Mouse (Mus musculus) hindbrain, embryonic 14.5 days (tissue): ENCODE measurements at regions not wholly inside any gene's neighbourhood (a gene's known extent, or its start where the extent isn't known, plus 50 kb on each side); places are given as distances from the start of the nearest gene placed in this dataset.
A peak's percentile ranks its signal among the peaks of the same experiment; 100 is the strongest.

Source experiments
- ATAC-seq: fragments of 200-750 bp; cut with Nextera tagmentation; 2 replicates; pipeline ENCODE4 v1.8.0; 2017; ENCODE audit warnings: moderate number of reproducible peaks, mild to moderate bottlenecking, moderate TSS enrichment, moderate library complexity; ENCODE audit not compliant: low FRiP score
- DNase-seq: peaks from one replicate; pipeline ENCODE4 v3.0.0-alpha.2; 2015; ENCODE audit warnings: low spot score
- H3K27ac ChIP-seq: fragments of 300-500 bp; sonication (generic); 2 replicates; pipeline ENCODE4 v1.5.1; 2014; ENCODE audit warnings: mild to moderate bottlenecking, moderate library complexity
- H3K27me3 ChIP-seq: fragments of 300-500 bp; sonication (generic); 2 replicates; pipeline ENCODE4 v1.6.1; 2014; ENCODE audit warnings: mild to moderate bottlenecking, low read length, mixed read lengths; ENCODE audit not compliant: control insufficient read depth, insufficient read depth
- H3K36me3 ChIP-seq: fragments of 300-500 bp; sonication (generic); replicated peaks from 2 replicates; pipeline ENCODE4 v1.6.1; 2014; ENCODE audit not compliant: control insufficient read depth, insufficient read depth
- H3K4me1 ChIP-seq: fragments of 300-500 bp; sonication (generic); replicated peaks from 2 replicates; pipeline ENCODE4 v1.6.1; 2014; ENCODE audit warnings: antibody characterized with exemption, low read length, mixed read lengths; ENCODE audit not compliant: control insufficient read depth, insufficient read depth
- H3K4me2 ChIP-seq: fragments of 300-500 bp; sonication (generic); replicated peaks from 2 replicates; pipeline ENCODE4 v1.6.1; 2014; ENCODE audit warnings: mild to moderate bottlenecking, moderate library complexity
- H3K4me3 ChIP-seq: fragments of 300-500 bp; sonication (generic); replicated peaks from 2 replicates; pipeline ENCODE4 v1.5.1; 2014; ENCODE audit warnings: mild to moderate bottlenecking, low read length
- H3K9ac ChIP-seq: fragments of 300-500 bp; sonication (generic); 2 replicates; pipeline ENCODE4 v1.6.1; 2014
- H3K9me3 ChIP-seq: fragments of 300-500 bp; sonication (generic); 2 replicates; pipeline ENCODE4 v1.6.1; 2016; ENCODE audit warnings: low read length; ENCODE audit not compliant: control insufficient read depth
- WGBS: fragments of 180-500 bp; shearing (Covaris S2); extraction: QIAGEN DNeasy Blood & Tissue Kit; methylation state at CpG from one replicate; pipeline ENCODE4 v1.1.7; 2014; 5-methylcytosine and 5-hydroxymethylcytosine counted together

DNA sequence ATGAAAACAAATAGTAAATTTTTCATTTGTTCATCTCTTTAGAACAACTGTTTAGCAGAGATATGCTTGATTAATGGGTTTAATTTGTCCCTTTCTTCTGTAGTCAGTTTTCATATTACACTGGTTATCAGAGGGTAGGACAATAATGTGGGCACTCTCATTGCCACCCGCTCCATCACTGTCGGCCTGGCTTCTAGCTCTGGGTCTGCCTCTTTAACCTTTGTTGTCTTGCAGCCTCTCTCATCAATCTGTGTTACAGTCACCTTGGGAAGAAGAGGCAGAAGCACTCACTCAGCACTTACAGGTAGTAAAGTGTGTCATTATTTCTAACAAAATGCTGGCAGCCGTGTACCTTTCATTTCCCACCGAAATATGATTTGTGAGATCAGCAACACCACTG is 690.5 kb downstream of the Gbe1 start:
- no peak overlapping the region for H3K4me3 ChIP-seq
- no peaks in the 10 kb centered on the region for H3K4me1 ChIP-seq
- no peak overlapping the region for H3K9ac ChIP-seq
- no peaks in the 10 kb centered on the region for H3K27me3 ChIP-seq
- no peaks in the 10 kb centered on the region for H3K36me3 ChIP-seq
- WGBS: 80% methylated on average over 4 of the region's 4 CpGs
- DNase-seq (peak; percentile 32), ATAC-seq (no peak)
- H3K27ac ChIP-seq: no peak overlapping the region
- H3K4me2 ChIP-seq: no peak overlapping the region
- no peaks in the 10 kb centered on the region for H3K9me3 ChIP-seq

GRCm38 (mm10) chr16:71043381-71043780 is 729.6 kb downstream of the Gbe1 start:
- DNase-seq (no peak), ATAC-seq (no peak)
- no peak overlapping the region for H3K4me2 ChIP-seq
- no peak overlapping the region for H3K4me3 ChIP-seq
- H3K27ac ChIP-seq: no peak overlapping the region
- no peaks in the 10 kb centered on the region for H3K36me3 ChIP-seq
- WGBS: 59% methylated on average over 2 of the region's 2 CpGs
- H3K9ac ChIP-seq: no peak overlapping the region
- no peaks in the 10 kb centered on the region for H3K9me3 ChIP-seq
- H3K27me3 ChIP-seq: no peaks in the 10 kb centered on the region
- no peaks in the 10 kb centered on the region for H3K4me1 ChIP-seq

- Histone ChIP-seq H3K4me1 (no peaks in the 10 kb centered on the region), H3K9me3 (no peaks in the 10 kb centered on the region), H3K27me3 (no peaks in the 10 kb centered on the region), H3K4me2 (no peak overlapping the region), H3K4me3 (no peak overlapping the region), H3K27ac (no peak overlapping the region), H3K36me3 (no peaks in the 10 kb centered on the region), H3K9ac (no peak overlapping the region)
- no peak for DNase-seq
- WGBS: 73% methylated on average over 2 of the region's 2 CpGs
- no peak for ATAC-seq
Measured at GRCm38 (mm10) chr16:71054258-71054657, 740.5 kb downstream of the Gbe1 start.

GRCm38 (mm10) chr16:71062754-71063153 is 749.0 kb downstream of the Gbe1 start:
- no peaks in the 10 kb centered on the region for H3K36me3 ChIP-seq
- H3K4me2 ChIP-seq: no peak overlapping the region
- H3K4me3 ChIP-seq: no peak overlapping the region
- H3K9me3 ChIP-seq: no peaks in the 10 kb centered on the region
- no peaks in the 10 kb centered on the region for H3K4me1 ChIP-seq
- WGBS: 60% methylated on average over 3 of the region's 3 CpGs
- no peaks in the 10 kb centered on the region for H3K27me3 ChIP-seq
- H3K9ac ChIP-seq: no peak overlapping the region
- no peak overlapping the region for H3K27ac ChIP-seq
- DNase-seq (no peak), ATAC-seq (no peak)

DNA sequence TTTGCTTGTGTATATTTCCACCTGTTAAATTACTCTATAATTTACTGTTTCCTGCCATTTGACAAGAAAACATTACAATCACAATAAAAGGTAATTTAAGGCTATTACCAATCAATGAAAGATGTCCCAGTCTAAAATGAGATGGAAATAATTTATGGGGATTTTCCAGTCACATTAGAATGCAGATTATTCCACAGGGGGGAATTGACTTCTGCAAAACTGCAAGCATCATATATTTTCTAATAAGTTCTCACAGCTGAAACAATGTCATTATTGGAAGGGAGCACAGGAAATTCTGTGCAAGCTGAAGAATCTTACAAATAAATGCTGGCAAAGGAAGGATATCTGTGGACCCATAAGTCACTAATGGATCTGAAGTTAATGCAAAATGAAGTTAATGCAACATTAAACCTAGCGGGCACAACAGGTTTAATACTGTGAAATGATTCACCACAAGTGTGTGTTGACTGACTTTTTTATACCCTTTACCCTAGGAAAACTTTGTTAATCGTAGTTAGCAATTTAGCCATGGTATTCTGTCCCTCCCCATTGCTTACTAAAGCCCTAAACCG is 749.7 kb downstream of the Gbe1 start:
- no peak for DNase-seq
- H3K4me2 ChIP-seq: no peak overlapping the region
- H3K27me3 ChIP-seq: no peaks in the 10 kb centered on the region
- ATAC-seq: no peak
- H3K27ac ChIP-seq: no peak overlapping the region
- H3K36me3 ChIP-seq: no peaks in the 10 kb centered on the region
- 76% methylated on average over 3 of the region's 3 CpGs for WGBS
- no peaks in the 10 kb centered on the region for H3K9me3 ChIP-seq
- no peaks in the 10 kb centered on the region for H3K4me1 ChIP-seq
- no peak overlapping the region for H3K4me3 ChIP-seq
- H3K9ac ChIP-seq: no peak overlapping the region

DNA sequence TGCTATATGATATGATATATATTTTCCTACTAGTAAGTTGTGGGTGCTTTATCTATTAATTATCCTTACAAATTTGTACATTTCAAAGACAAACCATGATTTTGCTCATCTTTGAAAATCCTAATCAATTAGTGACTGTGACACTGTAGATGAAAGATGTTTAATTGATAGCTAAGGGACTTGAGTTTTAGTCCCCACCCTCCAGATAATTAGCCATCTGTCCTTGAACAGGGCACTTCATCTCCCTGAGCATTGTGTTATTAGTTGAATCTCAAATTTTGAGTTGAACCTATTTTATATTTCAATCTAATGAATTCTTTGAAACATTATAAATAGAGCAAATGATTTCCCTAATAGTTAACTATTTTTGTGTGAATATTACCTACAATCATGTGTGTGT is 756.4 kb downstream of the Gbe1 start:
- Histone ChIP-seq H3K36me3 (no peaks in the 10 kb centered on the region), H3K9me3 (no peaks in the 10 kb centered on the region), H3K27ac (no peak overlapping the region), H3K4me3 (no peak overlapping the region), H3K4me2 (no peak overlapping the region), H3K27me3 (no peaks in the 10 kb centered on the region), H3K9ac (no peak overlapping the region), H3K4me1 (no peaks in the 10 kb centered on the region)
- DNase-seq (no peak), ATAC-seq (no peak)

DNA sequence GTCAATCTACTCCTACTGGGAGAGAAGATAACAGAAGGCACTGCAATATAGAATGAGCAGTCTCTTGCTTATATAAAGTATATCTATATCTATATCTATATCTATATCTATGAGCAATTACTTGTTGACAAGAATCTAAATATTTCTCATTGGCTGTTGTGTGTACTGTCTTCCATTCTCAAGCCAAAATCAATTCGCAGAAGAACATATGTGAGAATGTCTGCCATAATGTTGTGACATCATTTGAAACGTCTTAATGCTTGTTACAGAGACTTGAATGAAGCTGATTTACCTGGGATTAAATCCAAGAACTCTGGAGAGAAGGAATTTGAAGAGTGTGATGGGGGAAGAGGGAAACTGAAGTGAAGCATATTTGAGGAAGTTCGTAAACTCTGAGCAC is 789.1 kb downstream of the Gbe1 start:
- WGBS: 81% methylated on average over 3 of the region's 3 CpGs
- no peak overlapping the region for H3K9ac ChIP-seq
- no peaks in the 10 kb centered on the region for H3K9me3 ChIP-seq
- H3K4me3 ChIP-seq: no peak overlapping the region
- no peak for DNase-seq
- H3K36me3 ChIP-seq: no peaks in the 10 kb centered on the region
- H3K27me3 ChIP-seq: no peaks in the 10 kb centered on the region
- no peak overlapping the region for H3K27ac ChIP-seq
- ATAC-seq: no peak
- no peak overlapping the region for H3K4me2 ChIP-seq
- H3K4me1 ChIP-seq: no peaks in the 10 kb centered on the region

GRCm38 (mm10) chr16:71108979-71109378 is 795.2 kb downstream of the Gbe1 start:
- DNase-seq: no peak
- Histone ChIP-seq H3K9me3 (no peaks in the 10 kb centered on the region), H3K27me3 (no peaks in the 10 kb centered on the region), H3K4me3 (no peak overlapping the region), H3K4me1 (no peaks in the 10 kb centered on the region), H3K36me3 (no peaks in the 10 kb centered on the region), H3K9ac (no peak overlapping the region), H3K27ac (no peak overlapping the region), H3K4me2 (no peak overlapping the region)
- no peak for ATAC-seq
- WGBS: 97% methylated on average over 1 of the region's 1 CpGs

GRCm38 (mm10) chr16:71114301-71114700 is 800.6 kb downstream of the Gbe1 start:
- Histone ChIP-seq H3K36me3 (no peaks in the 10 kb centered on the region), H3K9me3 (no peaks in the 10 kb centered on the region), H3K4me3 (no peak overlapping the region), H3K9ac (no peak overlapping the region), H3K4me2 (no peak overlapping the region), H3K4me1 (no peaks in the 10 kb centered on the region), H3K27ac (no peak overlapping the region), H3K27me3 (no peaks in the 10 kb centered on the region)
- no peak for DNase-seq
- no peak for ATAC-seq
- WGBS: 89% methylated on average over 3 of the region's 3 CpGs

GRCm38 (mm10) chr16:71120706-71121105 is 807.0 kb downstream of the Gbe1 start:
- Histone ChIP-seq H3K4me1 (no peaks in the 10 kb centered on the region), H3K9me3 (no peaks in the 10 kb centered on the region), H3K36me3 (no peaks in the 10 kb centered on the region), H3K4me3 (no peak overlapping the region), H3K27me3 (no peaks in the 10 kb centered on the region), H3K27ac (no peak overlapping the region), H3K9ac (no peak overlapping the region), H3K4me2 (no peak overlapping the region)
- ATAC-seq (no peak), DNase-seq (no peak)
- WGBS: 89% methylated on average over 5 of the region's 5 CpGs
